Mouse (Mus musculus): Measurements from ENCODE around the gene Col2a1.

DNA sequence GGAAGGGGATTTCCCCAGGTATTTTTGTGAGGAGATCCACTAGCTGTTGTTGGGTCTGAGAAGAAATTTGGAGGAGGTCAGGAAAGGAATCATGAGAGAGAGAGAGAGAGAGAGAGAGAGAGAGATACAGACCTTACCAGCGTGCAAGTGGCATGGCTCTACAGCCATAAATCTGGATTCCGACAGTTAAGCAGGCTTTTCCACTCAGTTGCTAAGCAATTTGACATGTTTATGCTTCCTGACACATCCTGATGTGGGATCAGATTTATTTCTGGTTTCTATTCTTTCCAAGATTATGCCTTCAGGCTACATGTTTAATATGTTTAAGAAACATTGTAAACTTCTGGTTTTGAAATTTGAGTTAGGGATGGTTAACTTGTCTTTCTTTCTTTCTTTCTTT, 17.4 kb upstream of the Col2a1 start:
- TF ChIP-seq CTCF (IDR thresholded peaks at IDR 0.05; ENCODE audit: control insufficient read depth, insufficient read depth, low read length) (no peak), POLR2A (IDR thresholded peaks at IDR 0.05; ENCODE audit: borderline replicate concordance, control insufficient read depth, low read depth, low read length) (no peak)

Measured in bone marrow, adult 2 months (tissue).